Mouse (Mus musculus): ENCODE data around the gene Tanc1. TPM values are rescaled to one million over a fixed set of nuclear protein-coding genes. Genes with fewer than 3 reads are reported as not detected.
A peak's percentile ranks its signal among the peaks of the same experiment; 100 is the strongest.
"Not testable (repeated sequence)": the region's sequence is repeated elsewhere in the genome, so short reads cannot be mapped to it uniquely, and the experiment has no call there.

Tanc1 gene
- total RNA-seq, 2 experiments from 2014 or later, result 17.7 to 27.5 TPM

GRCm38 (mm10) chr2:59841944-59842343 lies 230.1 kb downstream of the Tanc1 start:
- no peak for DNase-seq (ENCODE audit: low spot score in 2 of 2)
- intact Hi-C loops (cut with DNase I), result no loop called here

GRCm38 (mm10) chr2:59842556-59843008 lies 230.7 kb downstream of the Tanc1 start:
- intact Hi-C loops (cut with DNase I), result no loop called here
- no peak for DNase-seq (ENCODE audit: low spot score in 2 of 2)

GRCm38 (mm10) chr2:59843156-59843555 lies 231.3 kb downstream of the Tanc1 start:
- DNase-seq (ENCODE audit: low spot score in 2 of 2), result no peak
- intact Hi-C loops (cut with DNase I), result no loop called here

- no peak for DNase-seq (ENCODE audit: low spot score in 2 of 2)
- intact Hi-C loops (cut with DNase I), result no loop called here
Measured at GRCm38 (mm10) chr2:59843848-59844247, 232.0 kb downstream of the Tanc1 start.

- intact Hi-C loops (cut with DNase I); DNase-seq (ENCODE audit: low spot score in 2 of 2): not testable (repeated sequence)
Measured at GRCm38 (mm10) chr2:59851885-59852284, 240.0 kb downstream of the Tanc1 start.

DNA sequence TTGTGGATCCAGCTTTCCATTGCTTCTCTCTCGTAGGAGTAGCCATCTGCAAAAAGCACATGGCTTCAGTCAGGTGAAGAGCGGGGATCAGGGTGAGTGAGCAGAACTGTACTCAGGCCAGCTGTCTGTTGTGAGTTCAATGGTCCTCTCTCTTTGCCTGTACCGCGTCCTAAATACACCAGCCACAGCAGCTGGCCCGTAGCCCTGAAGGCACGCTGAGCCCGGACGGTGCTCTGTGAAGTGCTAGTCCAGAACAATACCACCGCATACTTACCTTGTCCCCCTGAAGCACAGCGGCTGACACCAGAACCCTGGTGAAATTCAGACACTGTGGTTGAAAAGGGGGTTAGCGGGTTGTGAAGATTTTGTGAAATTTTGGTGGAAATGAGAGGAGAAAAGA lies 241.1 kb downstream of the Tanc1 start:
- intact Hi-C loops (cut with DNase I), result no loop called here
- no peak for DNase-seq (ENCODE audit: low spot score in 2 of 2)

- no peak for DNase-seq (ENCODE audit: low spot score in 2 of 2)
- intact Hi-C loops (cut with DNase I), result no loop called here
Measured at GRCm38 (mm10) chr2:59853543-59853942, 241.7 kb downstream of the Tanc1 start.

- no peak for DNase-seq (ENCODE audit: low spot score in 2 of 2)
- intact Hi-C loops (cut with DNase I), result no loop called here
Measured at GRCm38 (mm10) chr2:59854363-59854762, 242.5 kb downstream of the Tanc1 start.

DNA sequence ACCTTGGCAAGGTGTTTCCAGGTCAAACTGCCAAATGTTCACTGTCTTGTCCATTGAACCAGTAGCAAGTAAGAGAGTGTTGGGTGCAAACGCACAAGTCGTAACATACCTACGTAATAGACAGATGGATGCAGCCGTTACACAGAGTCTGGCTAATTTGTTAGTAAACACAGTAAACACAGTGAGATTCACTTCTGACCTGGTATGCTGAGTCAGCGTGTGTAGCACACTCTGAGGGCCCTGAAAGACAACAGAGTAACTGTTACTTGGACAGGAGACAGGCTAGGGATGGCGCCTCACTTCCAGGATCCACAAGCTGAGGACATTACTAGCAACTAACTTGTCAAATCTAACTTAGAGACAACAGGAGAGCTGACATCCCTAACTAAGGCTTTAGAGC lies 250.8 kb downstream of the Tanc1 start:
- DNase-seq (ENCODE audit: low spot score in 2 of 2), result no peak
- intact Hi-C loops (cut with DNase I), result no loop called here

DNA sequence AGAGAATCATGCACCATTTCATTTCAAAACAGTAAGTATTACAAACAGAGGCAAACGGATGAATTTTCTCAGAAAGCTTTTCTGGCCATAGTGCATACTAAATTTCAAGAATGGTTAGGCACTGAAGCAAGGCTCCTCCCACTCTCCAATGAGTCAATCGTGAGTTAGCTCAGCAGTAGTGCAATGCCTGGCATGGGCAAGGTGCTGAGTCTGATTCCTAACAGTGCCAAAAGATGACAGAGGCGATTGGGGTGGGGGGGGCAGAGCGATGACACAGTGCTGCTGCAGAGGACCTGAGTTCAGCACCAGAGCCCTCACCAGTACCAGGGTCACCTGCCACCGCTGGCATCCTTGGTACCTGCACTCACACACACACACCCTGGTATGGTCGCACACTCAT lies 258.7 kb downstream of the Tanc1 start:
- intact Hi-C loops (cut with DNase I), result no loop called here

DNA sequence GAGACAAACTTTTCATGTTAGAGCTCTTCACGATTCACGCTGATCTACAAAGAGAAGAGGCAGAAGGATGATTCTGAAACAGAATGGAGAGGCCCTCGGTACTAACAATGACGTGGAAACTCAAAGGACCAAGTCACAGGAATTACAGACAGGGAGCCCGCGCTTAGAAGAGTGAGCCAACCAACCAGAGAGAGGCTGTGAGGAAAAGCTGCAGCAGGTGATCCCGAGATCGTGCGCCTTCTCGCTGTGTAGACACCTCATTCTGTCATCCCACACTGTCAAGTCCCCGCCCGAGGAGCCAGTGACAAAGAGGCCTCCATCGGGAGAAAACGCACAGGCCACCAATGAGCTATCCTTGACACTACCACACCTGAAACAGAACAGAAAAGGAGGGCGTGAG lies 264.6 kb downstream of the Tanc1 start:
- intact Hi-C loops (cut with DNase I), result no loop called here
- DNase-seq (ENCODE audit: low spot score in 2 of 2), result no peak

More for the DNA sequence above, 258.7 kb downstream of the Tanc1 start:
- DNase-seq (ENCODE audit: low spot score in 2 of 2), result no peak

DNA sequence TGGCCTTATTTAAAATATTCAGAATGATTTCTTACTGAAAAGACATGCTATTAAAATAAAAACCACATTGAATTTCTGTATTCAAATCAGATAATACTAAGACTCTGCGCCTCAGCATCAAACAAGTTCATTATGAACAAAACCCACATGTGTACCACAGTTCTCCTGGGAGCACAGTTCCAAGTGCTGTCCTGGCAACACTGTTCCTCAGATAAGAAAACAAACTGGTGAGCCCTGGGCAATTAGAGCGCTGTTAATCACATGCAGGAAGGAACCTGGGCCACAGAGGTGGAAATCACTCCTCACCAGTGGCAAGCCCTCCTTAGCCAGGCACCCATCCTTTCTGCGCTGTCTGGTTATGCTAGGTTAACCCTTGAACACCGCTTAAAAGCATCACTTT lies 265.5 kb downstream of the Tanc1 start:
- no peak for DNase-seq (ENCODE audit: low spot score in 2 of 2)
- intact Hi-C loops (cut with DNase I), result no loop called here

GRCm38 (mm10) chr2:59878221-59878620 lies 266.4 kb downstream of the Tanc1 start:
- intact Hi-C loops (cut with DNase I), result no loop called here

GRCm38 (mm10) chr2:59881404-59881803 lies 269.6 kb downstream of the Tanc1 start:
- intact Hi-C loops (cut with DNase I), result no loop called here
- DNase-seq (ENCODE audit: low spot score in 2 of 2), result no peak

More at GRCm38 (mm10) chr2:59878221-59878620, 266.4 kb downstream of the Tanc1 start:
- no peak for DNase-seq (ENCODE audit: low spot score in 2 of 2)

- intact Hi-C loops (cut with DNase I), result no loop called here
- peak; percentile 89 to 92 for DNase-seq (ENCODE audit: low spot score in 2 of 2)
Measured at GRCm38 (mm10) chr2:59881831-59882741, 270.2 kb downstream of the Tanc1 start, which contains the start of gene Wdsub1. Gene Wdsub1, minus strand, starts transcription at chr2:59882591.

- intact Hi-C loops (cut with DNase I), result no loop called here
- DNase-seq (ENCODE audit: low spot score in 2 of 2), result no peak
Measured at GRCm38 (mm10) chr2:59882742-59883281, 271.0 kb downstream of the Tanc1 start.

GRCm38 (mm10) chr2:59889699-59890098 lies 277.9 kb downstream of the Tanc1 start:
- DNase-seq (ENCODE audit: low spot score in 2 of 2), result no peak
- intact Hi-C loops (cut with DNase I), result no loop called here
